Mouse (Mus musculus): ENCODE results near the gene Kif26b.

DNA sequence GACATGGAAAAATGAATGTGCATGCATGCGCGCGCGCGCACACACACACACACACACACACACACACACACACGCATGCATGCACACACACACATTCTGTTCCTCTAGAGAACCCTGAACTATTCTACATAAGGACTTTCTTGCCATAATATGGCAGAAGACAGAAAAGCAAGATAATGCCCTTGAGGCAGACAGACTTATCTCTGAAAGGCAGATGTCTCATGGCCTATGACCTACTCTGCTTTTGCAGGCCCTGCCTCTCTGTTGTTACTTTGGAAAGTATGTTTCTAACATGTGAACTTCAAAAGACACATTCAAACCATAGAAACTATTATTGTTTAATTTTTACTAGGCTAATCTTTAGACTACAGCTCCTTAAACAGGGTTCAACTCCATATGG lies 255.1 kb downstream of the Kif26b start:
- no peak for TF ChIP-seq CTCF (IDR thresholded peaks at IDR 0.05; ENCODE audit: low read depth, low read length)
- no peak for TF ChIP-seq GATA1 (IDR thresholded peaks at IDR 0.05; ENCODE audit: borderline replicate concordance, low read length)

Measured in G1E (cell line).